Mouse (Mus musculus) limb, embryonic 14.5 days (tissue): ENCODE data around the gene Adipor1. TPM values are rescaled to one million over a fixed set of nuclear protein-coding genes. Genes with fewer than 3 reads are reported as not detected.

ENCODE experiments used
- ATAC-seq: fragments of 200-750 bp; cut with Nextera tagmentation; 2 replicates; pipeline ENCODE4 v1.8.0; 2017; ENCODE audit warnings: low read depth, moderate number of reproducible peaks, moderate TSS enrichment; ENCODE audit not compliant: low FRiP score
- DNase-seq: peaks from one replicate; pipeline ENCODE4 v3.0.0-alpha.2; 2015; ENCODE audit warnings: low spot score
- H3K27ac ChIP-seq: fragments of 300-500 bp; sonication (generic); replicated peaks from 2 replicates; pipeline ENCODE4 v1.5.1; 2014; ENCODE audit warnings: low read depth, mild to moderate bottlenecking, low read length, moderate library complexity, mixed read lengths
- H3K27me3 ChIP-seq: fragments of 300-500 bp; sonication (generic); 2 replicates; pipeline ENCODE4 v1.6.1; 2014; ENCODE audit warnings: low read length, mixed read lengths; ENCODE audit not compliant: control insufficient read depth, insufficient read depth
- H3K36me3 ChIP-seq: fragments of 300-500 bp; sonication (generic); 2 replicates; pipeline ENCODE4 v1.6.1; 2014; ENCODE audit warnings: mild to moderate bottlenecking, low read length, moderate library complexity, mixed read lengths; ENCODE audit not compliant: control insufficient read depth, insufficient read depth
- H3K4me1 ChIP-seq: fragments of 300-500 bp; sonication (generic); 2 replicates; pipeline ENCODE4 v1.6.1; 2014; ENCODE audit warnings: antibody characterized with exemption, low read length, mixed read lengths; ENCODE audit not compliant: control insufficient read depth, insufficient read depth
- H3K4me2 ChIP-seq: fragments of 300-500 bp; sonication (generic); replicated peaks from 2 replicates; pipeline ENCODE4 v1.6.1; 2014; ENCODE audit warnings: low read depth, mild to moderate bottlenecking, low read length, moderate library complexity; ENCODE audit not compliant: severe bottlenecking
- H3K4me3 ChIP-seq: fragments of 300-500 bp; sonication (generic); replicated peaks from 2 replicates; pipeline ENCODE4 v1.5.1; 2014; ENCODE audit warnings: low read length
- H3K9ac ChIP-seq: fragments of 300-500 bp; sonication (generic); 2 replicates; pipeline ENCODE4 v1.6.1; 2014; ENCODE audit warnings: mild to moderate bottlenecking, low read depth, low read length, moderate library complexity; ENCODE audit not compliant: severe bottlenecking
- H3K9me3 ChIP-seq: fragments of 300-500 bp; sonication (generic); 2 replicates; pipeline ENCODE4 v1.6.1; 2016; ENCODE audit warnings: low read length; ENCODE audit not compliant: control insufficient read depth
- POLR2A ChIP-seq: fragments of 200-500 bp; IDR thresholded peaks from 2 replicates; pipeline ENCODE4 v1.8.0; 2012; ENCODE audit warnings: inconsistent platforms, mild to moderate bottlenecking, moderate library complexity, borderline replicate concordance; ENCODE audit not compliant: insufficient read depth, insufficient read length; ENCODE audit errors: extremely low read depth
- whole genome bisulfite sequencing: fragments of 180-500 bp; shearing (Covaris S2); extraction: QIAGEN DNeasy Blood & Tissue Kit; methylation state at CpG from one replicate; pipeline ENCODE4 v1.1.7; 2014; 5-methylcytosine and 5-hydroxymethylcytosine counted together
- polyA plus RNA-seq, 2 experiments: library from polyadenylated mRNA; depleted of rRNA in 1 of 2; stranded (reverse) in 1 of 2; unstranded in 1 of 2; fragments of >200 nt; fragmentation: Nextera tagmentation in 1 of 2; extraction: Ambion mirVana in 1 of 2; gene quantifications; 2 replicates each; pipeline versions ENCODE4 v1.2.1 to v1.2.3; 2012 to 2014

The Adipor1 gene
- polyA plus RNA-seq, 2 experiments = 74.9 to 92.1 TPM

- no peak overlapping the region for H3K4me3 ChIP-seq
- DNase-seq = no peak
- TF ChIP-seq POLR2A = no peak
- no peak overlapping the region for H3K9ac ChIP-seq
- no peak overlapping the region for H3K27ac ChIP-seq
- 100% methylated on average over 1 of the region's 1 CpGs for WGBS
- no peaks in the 10 kb centered on the region for H3K9me3 ChIP-seq
- ATAC-seq = no peak
- H3K36me3 ChIP-seq = peaks cover 68% of the 10 kb centered on the region
- no peaks in the 10 kb centered on the region for H3K27me3 ChIP-seq
- peaks cover 9% of the 10 kb centered on the region for H3K4me1 ChIP-seq
- H3K4me2 ChIP-seq = no peak overlapping the region
Observed at GRCm38 (mm10) chr1:134460294-134461284, 45.4 kb downstream of the Adipor1 start.

Other genes starting within 250 kb of the Adipor1 start
- 12.3 and 12.9 TPM in 2 replicates for gene Chil1, start 233.2 kb upstream of the Adipor1 start, polyA plus RNA-seq (2012; rRNA removed)
- 13.6 and 16.3 TPM in 2 replicates for gene Chil1, start 233.2 kb upstream of the Adipor1 start, polyA plus RNA-seq (2014; fragmentation: Nextera tagmentation; extraction: Ambion mirVana)
- 92.6 and 110 TPM in 2 replicates for gene Mybph, start 221.9 kb upstream of the Adipor1 start, polyA plus RNA-seq (2012; rRNA removed)
- 93.0 and 115 TPM in 2 replicates for gene Mybph, start 221.9 kb upstream of the Adipor1 start, polyA plus RNA-seq (2014; fragmentation: Nextera tagmentation; extraction: Ambion mirVana)
- 2.0 and 3.6 TPM in 2 replicates for gene Adora1, start 179.9 kb upstream of the Adipor1 start, polyA plus RNA-seq (2012; rRNA removed)
- 1.4 and 2.0 TPM in 2 replicates for gene Adora1, start 179.9 kb upstream of the Adipor1 start, polyA plus RNA-seq (2014; fragmentation: Nextera tagmentation; extraction: Ambion mirVana)
- 162 and 165 TPM in 2 replicates for gene Myog, start 125.4 kb upstream of the Adipor1 start, polyA plus RNA-seq (2012; rRNA removed)
- gene Myog, start 125.4 kb upstream of the Adipor1 start, polyA plus RNA-seq (2014; fragmentation: Nextera tagmentation; extraction: Ambion mirVana) = 118 and 149 TPM in 2 replicates
- 32.3 and 38.9 TPM in 2 replicates for gene Ppfia4, start 82.5 kb upstream of the Adipor1 start, polyA plus RNA-seq (2012; rRNA removed)
- 10.1 and 10.9 TPM in 2 replicates for gene Ppfia4, start 82.5 kb upstream of the Adipor1 start, polyA plus RNA-seq (2014; fragmentation: Nextera tagmentation; extraction: Ambion mirVana)
- gene Tmem183a, start 53.4 kb upstream of the Adipor1 start, polyA plus RNA-seq (2012; rRNA removed) = 83.0 and 110 TPM in 2 replicates
- 77.8 and 86.8 TPM in 2 replicates for gene Tmem183a, start 53.4 kb upstream of the Adipor1 start, polyA plus RNA-seq (2014; fragmentation: Nextera tagmentation; extraction: Ambion mirVana)
- gene 4933406M09Rik, start 29.4 kb upstream of the Adipor1 start, polyA plus RNA-seq (2012; rRNA removed) = not detected in 2 replicates
- gene 4933406M09Rik, start 29.4 kb upstream of the Adipor1 start, polyA plus RNA-seq (2014; fragmentation: Nextera tagmentation; extraction: Ambion mirVana) = not detected in 2 replicates
- gene Cyb5r1, start 9.8 kb upstream of the Adipor1 start, polyA plus RNA-seq (2012; rRNA removed) = 43.0 and 46.0 TPM in 2 replicates
- 28.6 and 31.8 TPM in 2 replicates for gene Cyb5r1, start 9.8 kb upstream of the Adipor1 start, polyA plus RNA-seq (2014; fragmentation: Nextera tagmentation; extraction: Ambion mirVana)
- gene Klhl12, start 40.2 kb downstream of the Adipor1 start, polyA plus RNA-seq (2012; rRNA removed) = 19.3 and 21.4 TPM in 2 replicates
- gene Klhl12, start 40.2 kb downstream of the Adipor1 start, polyA plus RNA-seq (2014; fragmentation: Nextera tagmentation; extraction: Ambion mirVana) = 21.6 and 23.7 TPM in 2 replicates
- 25.2 and 26.5 TPM in 2 replicates for gene Rabif, start 79.3 kb downstream of the Adipor1 start, polyA plus RNA-seq (2012; rRNA removed)
- 39.8 and 44.3 TPM in 2 replicates for gene Rabif, start 79.3 kb downstream of the Adipor1 start, polyA plus RNA-seq (2014; fragmentation: Nextera tagmentation; extraction: Ambion mirVana)
- 0.10 and 0.15 TPM in 2 replicates for gene Mgat4e, start 134.3 kb downstream of the Adipor1 start, polyA plus RNA-seq (2012; rRNA removed)
- not detected in 2 replicates for gene Mgat4e, start 134.3 kb downstream of the Adipor1 start, polyA plus RNA-seq (2014; fragmentation: Nextera tagmentation; extraction: Ambion mirVana)
- 38.1 TPM in 2 replicates for gene Kdm5b, start 144.8 kb downstream of the Adipor1 start, polyA plus RNA-seq (2012; rRNA removed)
- gene Kdm5b, start 144.8 kb downstream of the Adipor1 start, polyA plus RNA-seq (2014; fragmentation: Nextera tagmentation; extraction: Ambion mirVana) = 83.5 and 100 TPM in 2 replicates
- gene Syt2, start 231.3 kb downstream of the Adipor1 start, polyA plus RNA-seq (2012; rRNA removed) = 1.1 and 1.5 TPM in 2 replicates
- gene Syt2, start 231.3 kb downstream of the Adipor1 start, polyA plus RNA-seq (2014; fragmentation: Nextera tagmentation; extraction: Ambion mirVana) = 0.44 and 0.64 TPM in 2 replicates